Mouse (Mus musculus) kidney, postnatal 0 days (tissue): ENCODE results near the gene Dst. TPM values are rescaled to one million over a fixed set of nuclear protein-coding genes. Genes with fewer than 3 reads are reported as not detected.
A peak's percentile ranks its signal among the peaks of the same experiment; 100 is the strongest.

Experiments
- ATAC-seq: fragments of 200-750 bp; cut with Nextera tagmentation; replicated peaks from 2 replicates; pipeline ENCODE4 v1.8.0; 2017; ENCODE audit warnings: low read depth, moderate number of reproducible peaks, moderate TSS enrichment, moderate library complexity; ENCODE audit not compliant: low FRiP score
- DNase-seq: peaks from one replicate; pipeline ENCODE4 v3.0.0-alpha.2; 2016; ENCODE audit warnings: low spot score
- H3K27ac ChIP-seq: fragments of 300-500 bp; sonication (generic); 2 replicates; pipeline ENCODE4 v1.5.1; 2014; ENCODE audit warnings: mild to moderate bottlenecking
- H3K27me3 ChIP-seq: fragments of 300-500 bp; sonication (generic); 2 replicates; pipeline ENCODE4 v1.6.1; 2014; ENCODE audit warnings: low read length, mixed read lengths; ENCODE audit not compliant: insufficient read depth
- H3K36me3 ChIP-seq: fragments of 300-500 bp; sonication (generic); 2 replicates; pipeline ENCODE4 v1.6.1; 2014; ENCODE audit warnings: low read length, mixed read lengths; ENCODE audit not compliant: insufficient read depth
- H3K4me1 ChIP-seq: fragments of 300-500 bp; sonication (generic); replicated peaks from 2 replicates; pipeline ENCODE4 v1.6.1; 2014; ENCODE audit warnings: antibody characterized with exemption, low read length, mixed read lengths; ENCODE audit not compliant: insufficient read depth
- H3K4me2 ChIP-seq: fragments of 300-500 bp; sonication (generic); 2 replicates; pipeline ENCODE4 v1.6.1; 2014; ENCODE audit warnings: mild to moderate bottlenecking, low read length, moderate library complexity, mixed read lengths
- H3K4me3 ChIP-seq: fragments of 300-500 bp; sonication (generic); replicated peaks from 2 replicates; pipeline ENCODE4 v1.5.1; 2014; ENCODE audit warnings: low read depth, low read length
- H3K9ac ChIP-seq: fragments of 300-500 bp; sonication (generic); 2 replicates; pipeline ENCODE4 v1.6.1; 2014; ENCODE audit warnings: low read depth, low read length
- H3K9me3 ChIP-seq: fragments of 300-500 bp; sonication (generic); replicated peaks from 2 replicates; pipeline ENCODE4 v1.6.1; 2016; ENCODE audit warnings: low read length, inconsistent platforms, mixed read lengths
- CTCF ChIP-seq: IDR thresholded peaks from 2 replicates; pipeline ENCODE4 v1.5.1; 2016; ENCODE audit warnings: antibody characterized with exemption, low read depth, mild to moderate bottlenecking, moderate library complexity
- WGBS: fragments of 180-500 bp; shearing (Covaris S2); extraction: QIAGEN DNeasy Blood & Tissue Kit; methylation state at CpG from one replicate; pipeline ENCODE4 v1.1.7; 2014; 5-methylcytosine and 5-hydroxymethylcytosine counted together
- polyA plus RNA-seq: library from polyadenylated mRNA; unstranded; fragments of >200 nt; fragmentation: Nextera tagmentation; extraction: Ambion mirVana; gene quantifications from 2 replicates; pipeline ENCODE4 v1.2.1, GENCODE M21; 2015

Gene Dst
- polyA plus RNA-seq, 1 experiment from 2014 or later, result 22.4 TPM

- ATAC-seq (no peak), DNase-seq (no peak)
- Histone ChIP-seq H3K4me1 (no peaks in the 10 kb centered on the region), H3K9ac (no peak overlapping the region), H3K9me3 (no peaks in the 10 kb centered on the region), H3K36me3 (no peaks in the 10 kb centered on the region), H3K27ac (no peak overlapping the region), H3K4me2 (no peak overlapping the region), H3K4me3 (no peak overlapping the region), H3K27me3 (no peaks in the 10 kb centered on the region)
- WGBS, result 87% methylated on average over 10 of the region's 10 CpGs
- TF ChIP-seq CTCF, result no peak
Observed at GRCm38 (mm10) chr1:34054970-34055369, 146.9 kb downstream of the Dst start.

GRCm38 (mm10) chr1:34056658-34057057 is 148.6 kb downstream of the Dst start:
- H3K36me3 ChIP-seq, result no peaks in the 10 kb centered on the region
- no peaks in the 10 kb centered on the region for H3K9me3 ChIP-seq
- 91% methylated on average over 14 of the region's 14 CpGs for WGBS
- H3K27me3 ChIP-seq, result no peaks in the 10 kb centered on the region
- H3K4me1 ChIP-seq, result no peaks in the 10 kb centered on the region
- no peak for TF ChIP-seq CTCF
- no peak overlapping the region for H3K9ac ChIP-seq
- DNase-seq (no peak), ATAC-seq (no peak)
- no peak overlapping the region for H3K27ac ChIP-seq
- H3K4me3 ChIP-seq, result no peak overlapping the region
- H3K4me2 ChIP-seq, result no peak overlapping the region

- no peak for TF ChIP-seq CTCF
- no peak overlapping the region for H3K9ac ChIP-seq
- H3K4me1 ChIP-seq, result 0 out of 2 replicates have a peak, but pooled peaks cover 3% of the 10 kb centered on the region
- no peaks in the 10 kb centered on the region for H3K36me3 ChIP-seq
- WGBS, result 93% methylated on average over 12 of the region's 12 CpGs
- no peaks in the 10 kb centered on the region for H3K9me3 ChIP-seq
- no peak overlapping the region for H3K27ac ChIP-seq
- no peak for ATAC-seq
- no peak for DNase-seq
- no peak overlapping the region for H3K4me3 ChIP-seq
- H3K27me3 ChIP-seq, result no peaks in the 10 kb centered on the region
- no peak overlapping the region for H3K4me2 ChIP-seq
Observed at GRCm38 (mm10) chr1:34059231-34059630, 151.2 kb downstream of the Dst start.

- Histone ChIP-seq H3K4me1 (0 out of 2 replicates have a peak, but pooled peaks cover 3% of the 10 kb centered on the region), H3K27ac (no peak overlapping the region), H3K9ac (no peak overlapping the region), H3K9me3 (no peaks in the 10 kb centered on the region), H3K27me3 (no peaks in the 10 kb centered on the region), H3K36me3 (no peaks in the 10 kb centered on the region), H3K4me2 (no peak overlapping the region), H3K4me3 (no peak overlapping the region)
- 16% methylated on average over 6 of the region's 6 CpGs for WGBS
- DNase-seq, result peak; percentile 54
- no peak for ATAC-seq
- no peak for TF ChIP-seq CTCF
Observed at GRCm38 (mm10) chr1:34060446-34060845, 152.4 kb downstream of the Dst start.

GRCm38 (mm10) chr1:34061078-34061477 is 153.1 kb downstream of the Dst start:
- peak; percentile 83 for ATAC-seq
- 30% methylated on average over 4 of the region's 4 CpGs for WGBS

GRCm38 (mm10) chr1:34061860-34062259 is 153.8 kb downstream of the Dst start:
- Histone ChIP-seq H3K27me3 (no peaks in the 10 kb centered on the region), H3K4me1 (0 out of 2 replicates have a peak, but pooled peaks cover 3% of the 10 kb centered on the region), H3K4me3 (no peak overlapping the region), H3K27ac (no peak overlapping the region), H3K9ac (no peak overlapping the region), H3K36me3 (no peaks in the 10 kb centered on the region), H3K9me3 (no peaks in the 10 kb centered on the region), H3K4me2 (no peak overlapping the region)
- ATAC-seq (no peak), DNase-seq (no peak)
- TF ChIP-seq CTCF, result no peak
- 66% methylated on average over 1 of the region's 1 CpGs for WGBS

More at GRCm38 (mm10) chr1:34061078-34061477, 153.1 kb downstream of the Dst start:
- DNase-seq, result peak; percentile 75
- H3K4me1 ChIP-seq, result 0 out of 2 replicates have a peak, but pooled peaks cover 3% of the 10 kb centered on the region
- no peak overlapping the region for H3K27ac ChIP-seq
- no peak overlapping the region for H3K4me2 ChIP-seq
- no peak overlapping the region for H3K9ac ChIP-seq
- no peaks in the 10 kb centered on the region for H3K27me3 ChIP-seq
- peak; percentile 77 for TF ChIP-seq CTCF
- H3K4me3 ChIP-seq, result no peak overlapping the region
- no peaks in the 10 kb centered on the region for H3K9me3 ChIP-seq
- H3K36me3 ChIP-seq, result no peaks in the 10 kb centered on the region

GRCm38 (mm10) chr1:34063943-34064342 is 155.9 kb downstream of the Dst start:
- no peak for TF ChIP-seq CTCF
- no peak overlapping the region for H3K4me3 ChIP-seq
- H3K4me1 ChIP-seq, result 0 out of 2 replicates have a peak, but pooled peaks cover 3% of the 10 kb centered on the region
- H3K27me3 ChIP-seq, result no peaks in the 10 kb centered on the region
- H3K9me3 ChIP-seq, result no peaks in the 10 kb centered on the region
- no peak overlapping the region for H3K27ac ChIP-seq
- no peak for ATAC-seq
- 46% methylated on average over 3 of the region's 3 CpGs for WGBS
- H3K4me2 ChIP-seq, result no peak overlapping the region
- DNase-seq, result peak; percentile 35
- H3K36me3 ChIP-seq, result no peaks in the 10 kb centered on the region
- no peak overlapping the region for H3K9ac ChIP-seq
